Mouse (Mus musculus) E14TG2a.4 (cell line): ENCODE data around the gene Gm20547.

Source experiments
- CTCF ChIP-seq: conservative IDR thresholded peaks from 2 replicates; pipeline ENCODE4 v1.5.1; 2014; ENCODE audit warnings: low read length
- NANOG ChIP-seq: IDR thresholded peaks from 2 replicates; pipeline ENCODE4 v1.6.1; 2014; ENCODE audit warnings: borderline replicate concordance, low read length, mixed read lengths
- POU5F1 ChIP-seq: IDR thresholded peaks from 2 replicates; pipeline ENCODE4 v1.6.1; 2014; ENCODE audit warnings: low read length, borderline replicate concordance

GRCm38 (mm10) chr17:34808599-34809205 is 73.1 kb downstream of the Gm20547 start:
- TF ChIP-seq CTCF = no peak
- TF ChIP-seq NANOG = no peak
- no peak for TF ChIP-seq POU5F1
